Mouse (Mus musculus): ENCODE results near the gene Cpne7.

GRCm38 (mm10) chr8:123112892-123113291, 4.3 kb upstream of the Cpne7 start:
- TF ChIP-seq CTCF (IDR thresholded peaks at IDR 0.05; ENCODE audit: low read depth) (no peak), EP300 (optimal IDR thresholded peaks at IDR 0.05) (no peak)

All from stomach, postnatal 0 days (tissue).